Mouse (Mus musculus): ENCODE data around the gene Psmc1. TPM values are rescaled to one million over a fixed set of nuclear protein-coding genes. Genes with fewer than 3 reads are reported as not detected.

Psmc1 gene
- polyA plus RNA-seq, 1 experiment: 2.7 TPM

DNA sequence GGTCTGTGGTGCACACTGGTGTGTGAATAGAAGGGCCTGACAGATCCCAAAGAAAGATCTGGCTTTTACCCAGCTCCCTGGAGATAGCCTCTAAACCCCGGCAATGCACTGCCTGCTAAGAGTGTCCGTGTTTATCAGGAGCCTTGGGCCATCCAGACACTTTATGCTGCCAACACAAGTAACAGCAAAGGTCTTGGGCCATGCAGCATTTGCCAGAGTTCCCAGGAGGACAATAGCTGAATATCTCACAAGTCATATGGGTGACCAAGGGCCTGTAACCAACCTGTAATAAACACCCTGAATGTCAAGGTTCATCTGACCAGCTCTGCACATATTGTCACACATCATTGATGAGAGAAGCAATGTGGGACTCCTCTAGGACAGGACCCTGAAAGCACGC, 21.9 kb upstream of the Psmc1 start:
- H3K9me3 ChIP-seq (ENCODE audit: control insufficient read depth, low read length): peaks cover 2% of the 10 kb centered on the region; the same call in 1 of the 2 replicates
- H3K27me3 ChIP-seq (ENCODE audit: control insufficient read depth): no peaks in the 10 kb centered on the region; the same call in 1 of the 2 replicates
- H3K36me3 ChIP-seq (ENCODE audit: control insufficient read depth): no peaks in the 10 kb centered on the region
- H3K4me1 ChIP-seq (ENCODE audit: control insufficient read depth): no peaks in the 10 kb centered on the region
- no peak overlapping the region for H3K4me3 ChIP-seq (replicated peaks)
- no peak for TF ChIP-seq GATA1 (IDR thresholded peaks at IDR 0.05; ENCODE audit: low read length)
- TF ChIP-seq TAL1 (IDR thresholded peaks at IDR 0.05; ENCODE audit: low read length): no peak

DNA sequence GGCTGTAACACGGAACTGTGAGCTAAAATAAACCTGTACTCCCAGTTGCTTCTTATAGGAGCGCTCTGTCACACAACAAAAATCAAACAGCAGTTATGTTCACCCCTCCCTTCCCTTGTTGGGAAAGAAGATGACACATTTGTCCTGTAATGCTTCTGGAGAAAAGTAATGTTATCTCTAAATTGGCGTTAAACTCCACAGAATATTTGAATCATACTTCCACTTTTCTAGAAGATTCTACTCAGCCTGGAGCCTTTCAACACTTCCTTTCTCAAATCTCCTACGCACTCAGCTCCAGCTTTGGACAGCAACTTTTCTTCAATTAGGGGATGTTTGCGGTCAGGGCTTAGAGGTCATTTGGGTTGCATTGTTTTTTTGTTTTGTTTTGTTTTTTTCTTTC, 20.7 kb upstream of the Psmc1 start:
- no peak overlapping the region for H3K4me3 ChIP-seq (replicated peaks)
- H3K4me1 ChIP-seq (ENCODE audit: control insufficient read depth): no peaks in the 10 kb centered on the region
- H3K36me3 ChIP-seq (ENCODE audit: control insufficient read depth): no peaks in the 10 kb centered on the region
- H3K27me3 ChIP-seq (ENCODE audit: control insufficient read depth): no peaks in the 10 kb centered on the region
- H3K9me3 ChIP-seq (ENCODE audit: control insufficient read depth, low read length): no peaks in the 10 kb centered on the region
- no peak for TF ChIP-seq TAL1 (IDR thresholded peaks at IDR 0.05; ENCODE audit: low read length)
- no peak for TF ChIP-seq GATA1 (IDR thresholded peaks at IDR 0.05; ENCODE audit: low read length)

DNA sequence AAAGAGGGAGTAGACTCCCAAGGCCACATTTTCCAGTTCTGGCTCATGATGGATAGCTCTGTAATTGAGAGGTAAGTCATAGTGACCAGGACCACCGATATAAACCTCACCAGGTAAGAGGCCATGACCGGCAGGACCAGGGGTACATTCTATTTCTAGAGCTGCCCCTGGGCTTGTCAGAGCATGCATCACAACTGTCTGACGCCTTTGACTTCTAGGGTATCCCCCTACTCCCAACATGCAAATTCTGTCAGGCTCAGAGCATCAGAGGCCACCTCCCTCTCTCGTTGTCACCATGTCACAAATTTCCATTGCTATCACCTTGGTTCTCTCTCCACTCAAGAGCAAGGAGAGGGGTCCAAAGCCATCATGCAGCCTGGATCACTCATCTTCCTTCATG, 19.2 kb upstream of the Psmc1 start:
- Histone ChIP-seq H3K36me3 (ENCODE audit: control insufficient read depth) (no peaks in the 10 kb centered on the region), H3K9me3 (ENCODE audit: control insufficient read depth, low read length) (no peaks in the 10 kb centered on the region), H3K4me1 (ENCODE audit: control insufficient read depth) (no peaks in the 10 kb centered on the region), H3K4me3 (replicated peaks) (no peak overlapping the region), H3K27me3 (ENCODE audit: control insufficient read depth) (no peaks in the 10 kb centered on the region)
- TF ChIP-seq GATA1 (IDR thresholded peaks at IDR 0.05; ENCODE audit: low read length): no peak
- TF ChIP-seq TAL1 (IDR thresholded peaks at IDR 0.05; ENCODE audit: low read length): no peak

DNA sequence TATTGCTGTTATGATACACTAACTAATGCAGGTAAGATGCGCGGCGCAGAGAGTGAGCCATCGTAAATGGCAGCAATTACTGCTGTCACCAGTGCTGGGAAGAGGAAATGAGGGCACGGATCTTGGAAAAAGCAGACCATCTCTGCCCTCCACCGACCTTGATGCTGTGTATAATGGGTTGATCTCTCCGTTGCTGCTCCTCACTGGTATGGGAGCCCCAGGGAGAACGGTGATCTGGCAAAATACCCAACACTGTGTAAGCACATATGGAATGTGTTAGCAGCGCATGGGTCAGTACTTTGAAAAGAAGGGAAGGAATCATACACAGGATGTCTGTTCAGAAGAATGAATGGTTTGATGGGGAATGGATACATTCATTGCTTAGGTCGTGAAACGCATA, 16.9 kb upstream of the Psmc1 start:
- TF ChIP-seq GATA1 (IDR thresholded peaks at IDR 0.05; ENCODE audit: low read length) (no peak), TAL1 (IDR thresholded peaks at IDR 0.05; ENCODE audit: low read length) (no peak)
- Histone ChIP-seq H3K4me3 (replicated peaks) (no peak overlapping the region), H3K9me3 (ENCODE audit: control insufficient read depth, low read length) (no peaks in the 10 kb centered on the region), H3K27me3 (ENCODE audit: control insufficient read depth) (no peaks in the 10 kb centered on the region), H3K36me3 (ENCODE audit: control insufficient read depth) (no peaks in the 10 kb centered on the region), H3K4me1 (ENCODE audit: control insufficient read depth) (no peaks in the 10 kb centered on the region)

DNA sequence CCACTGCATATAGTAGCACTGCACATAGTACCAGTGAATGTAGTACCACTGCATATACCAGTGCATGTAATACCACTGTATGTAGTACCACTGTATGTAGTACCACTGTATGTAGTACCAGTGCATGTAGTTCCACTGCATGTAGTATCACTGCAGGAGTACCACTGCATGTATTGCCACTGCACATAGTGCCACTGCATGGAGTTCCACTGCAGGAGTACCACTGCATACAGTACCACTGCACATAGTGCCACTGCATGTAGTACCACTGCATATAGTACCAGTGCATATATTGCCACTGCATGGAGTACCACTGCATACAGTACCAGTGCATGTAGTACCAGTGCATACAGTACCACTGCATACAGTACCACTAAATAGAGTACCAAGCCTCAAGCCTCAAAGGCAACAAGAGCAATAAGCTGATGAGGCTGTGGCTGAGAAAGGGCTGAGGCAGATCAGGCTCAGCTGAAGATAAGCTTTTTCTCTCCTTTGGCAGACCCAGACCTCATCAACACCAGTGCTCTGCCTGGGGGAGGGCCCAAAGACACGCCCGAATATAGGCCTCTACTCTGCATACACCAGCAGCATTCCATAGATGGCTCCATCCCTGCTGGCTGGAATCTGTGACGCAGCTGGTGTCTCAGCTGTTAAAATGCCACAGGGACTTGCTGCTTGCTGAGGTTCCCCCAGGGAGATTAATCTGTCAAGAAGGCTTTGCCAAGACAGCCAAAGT, 9.8 kb upstream of the Psmc1 start:
- TF ChIP-seq TAL1 (IDR thresholded peaks at IDR 0.05; ENCODE audit: low read length) (no peak), GATA1 (IDR thresholded peaks at IDR 0.05; ENCODE audit: low read length) (no peak)
- Histone ChIP-seq H3K36me3 (ENCODE audit: control insufficient read depth) (no peaks in the 10 kb centered on the region), H3K4me1 (ENCODE audit: control insufficient read depth) (no peaks in the 10 kb centered on the region), H3K27me3 (ENCODE audit: control insufficient read depth) (no peaks in the 10 kb centered on the region), H3K9me3 (ENCODE audit: control insufficient read depth, low read length) (no peaks in the 10 kb centered on the region), H3K4me3 (replicated peaks) (no peak overlapping the region)

DNA sequence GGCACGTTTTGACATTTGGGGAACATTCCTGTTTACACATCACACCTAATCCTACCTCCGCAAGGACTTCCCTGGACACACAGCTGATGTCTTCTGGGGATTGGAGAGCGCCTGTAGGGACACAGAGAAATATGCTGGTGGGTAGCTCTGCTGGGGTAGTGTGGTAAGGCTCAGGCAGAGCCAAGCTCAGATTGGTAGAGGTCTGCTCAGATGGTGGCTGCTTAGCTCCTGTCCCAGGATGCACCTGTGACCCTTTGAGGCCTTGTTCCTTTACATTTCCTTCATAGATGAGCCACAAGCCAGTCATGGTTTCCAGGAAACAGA, 9.3 kb upstream of the Psmc1 start:
- TF ChIP-seq GATA1 (IDR thresholded peaks at IDR 0.05; ENCODE audit: low read length) (no peak), TAL1 (IDR thresholded peaks at IDR 0.05; ENCODE audit: low read length) (no peak)
- Histone ChIP-seq H3K4me1 (ENCODE audit: control insufficient read depth) (no peaks in the 10 kb centered on the region), H3K36me3 (ENCODE audit: control insufficient read depth) (no peaks in the 10 kb centered on the region), H3K9me3 (ENCODE audit: control insufficient read depth, low read length) (no peaks in the 10 kb centered on the region), H3K27me3 (ENCODE audit: control insufficient read depth) (no peaks in the 10 kb centered on the region), H3K4me3 (replicated peaks) (no peak overlapping the region)

DNA sequence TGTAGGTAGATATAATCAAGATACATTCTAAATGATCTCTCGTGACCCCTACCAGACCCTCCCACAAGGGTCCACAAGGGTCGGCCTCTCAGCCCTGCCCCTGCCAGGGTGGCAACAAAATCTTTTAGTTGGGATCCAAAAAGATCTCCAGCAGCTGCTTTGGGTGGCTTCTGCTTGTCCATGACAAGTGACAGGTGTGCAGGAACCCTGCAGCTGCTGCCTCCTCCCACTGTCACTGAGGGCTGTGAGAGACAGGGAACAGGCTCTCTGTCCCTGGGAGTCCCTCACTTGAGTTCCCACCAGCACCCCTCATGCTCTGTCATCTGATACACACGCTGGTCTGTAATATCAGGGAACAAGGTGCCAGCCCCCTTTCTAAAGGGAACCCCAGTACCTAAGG, 8.3 kb upstream of the Psmc1 start:
- TF ChIP-seq TAL1 (IDR thresholded peaks at IDR 0.05; ENCODE audit: low read length) (no peak), GATA1 (IDR thresholded peaks at IDR 0.05; ENCODE audit: low read length) (no peak)
- no peaks in the 10 kb centered on the region for H3K27me3 ChIP-seq (ENCODE audit: control insufficient read depth)
- H3K4me3 ChIP-seq (replicated peaks): no peak overlapping the region
- peaks cover 4% of the 10 kb centered on the region for H3K4me1 ChIP-seq (ENCODE audit: control insufficient read depth)
- no peaks in the 10 kb centered on the region for H3K36me3 ChIP-seq (ENCODE audit: control insufficient read depth)
- no peaks in the 10 kb centered on the region for H3K9me3 ChIP-seq (ENCODE audit: control insufficient read depth, low read length)

DNA sequence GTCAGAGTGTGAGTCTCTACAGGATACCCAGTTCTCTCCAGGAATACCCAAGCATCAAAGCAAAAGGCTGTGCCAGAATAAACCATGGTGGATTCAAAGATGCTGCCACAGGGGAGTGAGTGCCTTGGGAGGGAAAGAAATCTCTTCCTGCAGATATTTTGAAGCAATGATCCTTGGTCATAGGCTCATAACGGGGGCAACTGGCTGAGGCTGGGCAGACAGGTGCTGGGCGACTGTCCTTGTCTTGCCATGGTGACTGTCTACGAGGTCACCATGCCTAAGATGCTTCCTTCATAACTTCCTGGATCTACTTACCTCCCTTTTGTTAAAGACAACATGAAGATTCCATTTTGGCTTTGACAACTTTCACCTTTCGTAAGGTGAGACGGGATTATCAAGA, 5.4 kb upstream of the Psmc1 start:
- no peaks in the 10 kb centered on the region for H3K9me3 ChIP-seq (ENCODE audit: control insufficient read depth, low read length)
- no peak for TF ChIP-seq GATA1 (IDR thresholded peaks at IDR 0.05; ENCODE audit: low read length)
- TF ChIP-seq TAL1 (IDR thresholded peaks at IDR 0.05; ENCODE audit: low read length): no peak

DNA sequence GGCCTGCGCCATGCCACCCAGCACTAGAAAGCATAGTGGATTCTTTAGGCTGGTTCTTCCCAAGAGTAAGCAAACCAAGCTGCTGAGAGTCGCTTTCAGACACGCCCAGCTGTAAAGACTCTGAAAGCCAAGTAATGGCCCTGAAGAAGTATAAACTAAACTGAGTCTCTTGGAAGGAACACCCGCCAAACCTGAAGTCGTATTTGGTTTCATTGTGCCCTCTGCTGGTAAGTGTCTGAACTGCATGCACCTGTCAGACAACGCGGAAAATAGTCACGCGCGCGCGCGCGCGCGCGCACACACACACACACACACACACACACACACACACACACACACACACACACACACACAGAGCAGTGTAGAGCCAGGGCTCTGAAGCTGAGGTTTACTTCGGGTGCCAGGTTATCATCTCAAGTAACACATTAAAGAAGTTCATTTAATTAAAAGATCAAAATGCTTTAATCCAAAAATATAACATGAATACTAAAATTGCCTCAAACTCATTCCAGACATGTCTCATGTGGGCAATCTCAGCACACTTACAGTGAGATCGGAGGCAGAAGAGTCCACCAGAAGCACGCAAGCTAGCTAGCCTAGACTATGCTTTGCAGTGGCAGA, 3.6 kb upstream of the Psmc1 start:
- peaks cover 3% of the 10 kb centered on the region for H3K36me3 ChIP-seq (ENCODE audit: control insufficient read depth)
- no peaks in the 10 kb centered on the region for H3K27me3 ChIP-seq (ENCODE audit: control insufficient read depth)
- peaks cover 28% of the 10 kb centered on the region for H3K4me1 ChIP-seq (ENCODE audit: control insufficient read depth)
- H3K9me3 ChIP-seq (ENCODE audit: control insufficient read depth, low read length): no peaks in the 10 kb centered on the region
- no peak for TF ChIP-seq TAL1 (IDR thresholded peaks at IDR 0.05; ENCODE audit: low read length)
- no peak for TF ChIP-seq GATA1 (IDR thresholded peaks at IDR 0.05; ENCODE audit: low read length)
- H3K4me3 ChIP-seq (replicated peaks): no peak overlapping the region

More for the DNA sequence above, 5.4 kb upstream of the Psmc1 start:
- no peaks in the 10 kb centered on the region for H3K27me3 ChIP-seq (ENCODE audit: control insufficient read depth)
- peaks cover 16% of the 10 kb centered on the region for H3K4me1 ChIP-seq (ENCODE audit: control insufficient read depth)
- H3K36me3 ChIP-seq (ENCODE audit: control insufficient read depth): no peaks in the 10 kb centered on the region
- no peak overlapping the region for H3K4me3 ChIP-seq (replicated peaks)

Measured in erythroblast, embryonic 14.5 days (primary cell).